Mouse (Mus musculus) heart, postnatal 14 days (tissue): ENCODE data around the gene 1700020D05Rik. TPM values are rescaled to one million over a fixed set of nuclear protein-coding genes. Genes with fewer than 3 reads are reported as not detected.

ENCODE experiments used
- DNase-seq, 2 experiments: peaks; one replicate each; pipeline ENCODE4 v3.0.0; 2021 to 2022
- intact Hi-C: fragments of 180-260 bp; cut with DNase I; formaldehyde crosslinking; loops from one replicate; pipeline ENCODE4 v1.15.1; 2025
- long read RNA-seq, 2 experiments: library from polyadenylated mRNA; stranded (forward); transcript quantifications; one replicate each; pipeline ENCODE4 v2.0.0; 2021
- total RNA-seq, 2 experiments: library from RNA; stranded (reverse); gene quantifications; 2 replicates each; pipeline ENCODE4 v1.2.3; 2021

Gene 1700020D05Rik
- total RNA-seq, result 1 to 10 TPM in 1 of 2 experiments, under 1 TPM in 1; 0.93 to 1.2 TPM
- long read RNA-seq, experiment 1, result 0 reads
- long read RNA-seq, experiment 2, result 0 reads

DNA sequence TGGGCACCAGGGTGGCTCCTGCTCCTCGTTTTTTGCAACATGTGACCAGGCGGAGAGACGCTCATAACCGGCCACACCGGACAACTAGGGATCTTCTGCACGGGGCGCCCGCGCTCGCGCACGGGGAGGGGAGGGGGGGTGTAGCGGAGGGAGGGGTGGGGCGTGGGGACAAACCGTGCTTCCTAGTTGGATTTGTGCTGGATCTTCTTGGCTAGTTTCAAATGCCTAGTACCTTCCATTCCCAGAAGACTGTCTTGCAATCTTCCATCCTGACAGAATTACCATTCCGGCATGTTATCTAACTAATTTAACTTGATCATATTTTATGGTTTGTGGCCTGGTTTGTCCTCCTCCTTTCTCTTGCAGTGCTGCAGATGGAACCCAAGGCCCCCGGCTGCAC is at the start of gene 1700020D05Rik:
Gene 1700020D05Rik, minus strand, starts transcription at position 101 of the 400 bp plus-strand sequence.
- no peak for DNase-seq
- intact Hi-C loops, result no loop called here

DNA sequence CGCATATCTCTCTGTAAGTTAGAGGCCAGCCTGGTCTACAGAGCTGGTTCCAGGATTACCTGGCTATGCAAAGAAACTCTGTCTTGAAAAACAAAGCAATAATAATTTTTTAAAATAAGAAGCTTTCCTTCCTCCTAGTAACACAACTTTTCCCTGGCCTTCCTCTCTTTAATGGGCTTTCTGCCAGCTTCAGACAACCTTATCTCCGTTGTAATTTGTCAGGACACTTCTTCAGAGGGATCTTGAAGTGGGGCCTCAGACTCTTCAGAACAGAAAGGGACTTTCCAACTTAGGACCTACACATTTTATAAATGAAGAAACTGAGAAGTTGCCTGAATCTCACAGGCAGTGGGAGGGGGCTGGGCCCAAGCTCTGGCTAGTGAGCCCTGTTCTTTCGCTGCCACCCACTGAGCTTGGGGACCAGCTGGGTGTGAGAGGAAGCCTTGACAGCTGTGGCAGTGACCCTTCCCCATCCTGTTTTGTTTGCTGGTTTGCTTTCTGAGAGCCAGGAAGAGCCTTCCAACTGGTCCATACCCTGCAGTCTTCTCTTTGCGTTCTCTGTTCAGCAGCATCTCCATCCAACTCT is 44.0 kb upstream of the 1700020D05Rik start:
- DNase-seq, result no peak
- intact Hi-C loops, result no loop called here

DNA sequence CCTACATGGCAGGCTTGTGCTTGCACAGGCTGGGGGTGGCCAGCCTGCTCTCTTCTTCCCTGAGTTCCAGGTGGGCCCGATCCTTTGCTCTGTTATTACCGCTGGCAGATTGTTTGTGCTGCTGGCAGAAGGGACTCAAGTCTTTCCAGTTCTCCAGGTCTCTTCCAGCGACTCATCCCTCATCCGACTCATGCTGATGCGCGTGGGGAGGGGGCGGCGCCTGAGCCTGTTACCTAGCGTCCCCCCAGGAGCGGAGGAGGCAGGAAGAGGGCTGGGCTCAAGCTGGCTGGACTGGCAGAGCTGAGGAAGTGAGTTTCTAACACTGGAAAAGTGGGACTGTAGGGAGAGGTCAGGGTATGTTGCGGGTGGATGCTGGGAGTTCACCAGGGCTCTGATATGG is 40.4 kb upstream of the 1700020D05Rik start:
- no peak for DNase-seq
- intact Hi-C loops, result no loop called here

DNA sequence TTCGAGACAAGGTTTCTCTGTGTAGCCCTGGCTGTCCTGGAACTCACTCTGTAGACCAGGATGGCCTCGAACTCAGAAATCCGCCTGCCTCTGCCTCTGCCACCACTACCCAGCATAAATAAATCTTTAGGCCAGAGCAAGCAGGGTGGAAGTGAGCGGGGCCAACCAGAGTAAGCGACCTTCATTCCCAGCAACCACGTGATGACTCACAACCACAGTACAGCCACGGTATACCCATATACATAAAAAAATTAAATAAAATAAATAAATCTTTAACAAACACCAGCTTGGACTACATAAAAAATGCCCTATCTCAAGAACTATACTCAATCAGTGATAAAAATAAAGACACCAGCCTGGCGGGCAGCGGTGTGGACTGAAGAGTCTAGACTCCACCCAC is 39.8 kb upstream of the 1700020D05Rik start:
- DNase-seq, result no peak
- intact Hi-C loops, result no loop called here

DNA sequence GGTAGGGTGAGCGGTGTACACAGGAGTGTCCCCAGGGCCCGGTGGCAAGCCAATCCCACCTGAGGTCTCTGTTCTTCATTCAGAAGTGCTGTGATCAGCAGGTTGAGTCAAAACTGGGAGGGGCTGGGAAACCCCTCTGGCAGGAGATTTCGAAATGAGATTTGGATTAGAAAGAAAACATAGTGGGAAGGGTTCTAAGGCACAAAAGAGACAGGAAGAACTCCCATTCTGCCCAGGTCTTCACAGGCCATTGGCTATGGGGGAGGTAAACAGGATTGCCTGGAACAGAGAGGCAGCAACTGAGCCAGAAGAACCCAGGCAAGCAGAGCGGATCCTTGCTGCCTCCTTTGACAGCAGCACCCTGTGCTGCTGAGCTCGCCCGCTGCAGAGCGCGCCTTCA is 35.2 kb upstream of the 1700020D05Rik start:
- DNase-seq, result no peak
- intact Hi-C loops, result no loop called here

DNA sequence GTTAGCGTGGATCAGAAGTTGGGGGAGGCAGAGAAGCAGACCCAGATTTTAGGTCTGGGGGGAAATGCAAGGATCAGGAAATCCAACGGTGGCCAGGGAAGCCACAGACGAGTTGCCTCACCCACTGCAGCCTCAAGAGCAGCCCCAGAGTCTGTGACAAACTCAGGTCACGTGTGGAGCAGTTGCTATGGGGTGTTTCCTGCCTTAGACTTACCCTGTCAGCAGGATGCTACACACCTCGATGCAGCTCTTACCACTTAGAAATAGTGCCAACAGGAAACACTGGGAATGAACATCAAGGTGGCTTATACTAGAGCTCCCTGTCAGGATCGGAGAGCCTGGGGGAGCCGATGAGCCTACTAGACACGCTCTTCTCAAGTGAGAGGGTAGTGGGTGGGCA is 28.9 kb upstream of the 1700020D05Rik start:
- no peak for DNase-seq
- intact Hi-C loops, result no loop called here

DNA sequence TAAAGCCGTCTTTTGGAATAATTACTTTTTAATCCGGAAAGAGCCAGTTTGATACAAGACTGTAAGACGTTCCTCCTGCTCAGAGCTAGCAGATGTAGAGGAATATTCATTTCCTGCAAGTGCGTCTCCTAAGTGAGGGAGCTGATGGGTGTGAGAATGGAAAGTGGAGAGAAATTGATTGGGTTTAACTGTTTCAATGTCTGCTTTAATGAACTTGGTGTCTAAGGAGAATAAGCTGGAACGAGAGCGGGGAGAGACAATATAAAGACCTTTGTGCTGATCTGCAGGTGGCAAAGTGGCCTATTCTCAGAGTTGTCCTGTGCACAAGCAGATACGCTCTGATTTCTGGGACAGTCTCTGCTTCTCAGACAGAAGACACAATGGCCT is 26.5 kb upstream of the 1700020D05Rik start:
- intact Hi-C loops, result no loop called here
- DNase-seq, result no peak

DNA sequence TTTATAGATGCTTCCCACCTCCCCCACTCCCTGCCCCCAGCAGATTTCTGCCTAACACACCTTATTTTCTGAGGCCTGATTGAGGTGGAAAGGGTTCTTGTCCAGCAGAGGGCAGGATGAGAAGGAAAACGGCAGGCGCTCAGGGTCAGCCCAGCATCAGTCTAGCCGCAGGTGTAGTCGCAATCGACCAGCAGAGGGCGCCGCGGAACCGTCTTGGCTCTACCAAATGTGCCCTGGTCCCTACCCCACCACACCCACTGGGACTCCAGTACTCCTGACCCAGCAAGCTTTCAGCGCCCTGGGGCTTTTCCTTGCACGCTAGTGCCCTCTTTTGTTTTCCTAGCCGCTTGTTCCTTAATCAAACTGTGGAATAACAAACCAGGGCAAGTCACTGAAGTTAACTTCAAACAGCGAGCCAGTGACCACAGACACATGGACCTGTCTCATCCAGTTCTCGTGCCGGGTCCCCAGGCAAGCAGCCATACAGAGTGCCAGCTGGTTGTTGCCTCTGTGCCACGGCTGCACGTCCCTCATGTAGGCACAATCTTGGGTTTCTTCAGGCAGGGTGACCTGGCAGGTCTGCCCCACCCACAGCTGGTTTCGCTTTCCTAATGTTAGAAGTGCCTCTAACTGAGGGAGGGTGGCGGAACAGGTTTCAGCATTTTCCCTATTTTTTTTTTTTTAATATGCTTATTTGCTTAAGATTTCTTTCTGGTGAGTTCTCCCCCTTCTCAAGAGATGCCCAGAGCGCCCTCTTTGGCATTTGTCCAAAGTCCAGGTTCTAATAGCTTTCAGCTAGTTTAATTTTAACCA is 25.9 kb upstream of the 1700020D05Rik start:
- peak; percentile 97 to 99 for DNase-seq
- intact Hi-C loops, result loop anchor here (1.0 to 10.0 kb wide), 3 partner anchors 39 to 355 kb away; partner anchors contain the start of gene Ap5b1

DNA sequence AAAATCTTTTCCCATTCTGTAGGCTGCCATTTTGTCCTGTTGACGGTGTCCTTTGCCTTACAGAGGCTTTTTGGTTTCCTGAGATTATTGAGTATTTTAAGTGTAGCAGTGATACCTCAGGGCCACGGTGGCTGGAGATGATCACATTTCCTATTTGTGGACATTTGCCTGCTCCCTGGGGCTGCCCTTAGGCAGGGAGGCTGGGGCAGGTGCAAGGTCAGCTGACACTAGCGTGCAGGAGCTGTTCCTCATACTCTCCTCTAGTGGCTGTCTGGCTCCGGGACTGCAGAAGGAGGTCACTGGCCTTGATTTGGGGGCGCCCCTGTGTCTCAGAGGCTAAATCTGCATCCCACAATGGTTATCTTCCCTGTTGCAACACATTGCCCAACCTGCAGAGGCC is 21.6 kb upstream of the 1700020D05Rik start:
- DNase-seq, result no peak
- intact Hi-C loops, result loop anchor here (10.0 kb wide), 1 partner anchor 360 kb away; no protein-coding TSS in a partner anchor

DNA sequence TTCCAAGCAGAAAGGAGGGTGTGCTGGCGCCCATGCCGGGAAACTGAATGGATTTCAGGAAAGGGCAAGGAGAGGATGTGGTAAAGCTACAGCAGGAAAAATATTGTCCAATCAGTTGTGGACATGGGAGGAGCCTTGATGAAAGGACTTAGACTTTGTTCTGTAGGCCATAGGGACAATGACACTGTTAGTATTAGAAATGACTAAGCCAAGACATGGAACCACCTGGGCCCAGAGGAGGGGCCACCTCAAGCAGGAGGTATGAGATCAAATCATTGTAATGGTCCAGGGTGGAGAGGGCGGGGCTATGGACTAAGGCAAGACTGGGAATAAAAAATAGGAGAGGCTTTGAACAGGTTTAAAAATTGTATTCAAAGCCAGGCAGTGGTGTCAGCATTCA is 15.1 kb upstream of the 1700020D05Rik start:
- DNase-seq, result no peak
- intact Hi-C loops, result no loop called here

DNA sequence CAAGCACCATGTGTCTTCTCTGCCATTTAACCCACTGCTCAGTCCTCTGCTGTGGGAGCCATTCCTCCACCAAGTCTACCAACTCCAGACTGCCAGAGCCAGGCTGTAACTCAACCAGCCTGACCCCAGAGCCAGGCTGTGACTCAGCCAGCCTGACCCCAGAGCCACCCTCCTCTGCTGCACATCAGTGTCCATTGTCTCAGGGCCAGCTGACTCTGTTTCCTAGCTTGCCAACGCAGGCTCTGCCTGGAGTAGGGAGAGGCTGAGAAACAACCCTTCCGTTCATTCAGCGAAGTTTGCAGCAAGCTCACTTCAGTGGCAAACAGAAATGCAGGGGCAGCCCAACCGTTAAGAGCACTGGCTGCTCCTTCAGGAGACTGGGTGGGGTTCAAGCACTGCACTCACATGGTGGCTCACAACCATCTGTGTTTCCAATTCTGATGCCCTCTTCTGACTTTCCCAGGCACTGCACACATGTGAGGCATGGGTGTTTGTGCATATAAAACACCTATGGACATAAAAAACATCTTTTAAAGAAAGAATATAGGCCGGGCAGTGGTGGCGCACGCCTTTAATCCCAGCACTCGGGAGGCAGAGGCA is 13.4 kb upstream of the 1700020D05Rik start:
- DNase-seq, result no peak
- intact Hi-C loops, result no loop called here

DNA sequence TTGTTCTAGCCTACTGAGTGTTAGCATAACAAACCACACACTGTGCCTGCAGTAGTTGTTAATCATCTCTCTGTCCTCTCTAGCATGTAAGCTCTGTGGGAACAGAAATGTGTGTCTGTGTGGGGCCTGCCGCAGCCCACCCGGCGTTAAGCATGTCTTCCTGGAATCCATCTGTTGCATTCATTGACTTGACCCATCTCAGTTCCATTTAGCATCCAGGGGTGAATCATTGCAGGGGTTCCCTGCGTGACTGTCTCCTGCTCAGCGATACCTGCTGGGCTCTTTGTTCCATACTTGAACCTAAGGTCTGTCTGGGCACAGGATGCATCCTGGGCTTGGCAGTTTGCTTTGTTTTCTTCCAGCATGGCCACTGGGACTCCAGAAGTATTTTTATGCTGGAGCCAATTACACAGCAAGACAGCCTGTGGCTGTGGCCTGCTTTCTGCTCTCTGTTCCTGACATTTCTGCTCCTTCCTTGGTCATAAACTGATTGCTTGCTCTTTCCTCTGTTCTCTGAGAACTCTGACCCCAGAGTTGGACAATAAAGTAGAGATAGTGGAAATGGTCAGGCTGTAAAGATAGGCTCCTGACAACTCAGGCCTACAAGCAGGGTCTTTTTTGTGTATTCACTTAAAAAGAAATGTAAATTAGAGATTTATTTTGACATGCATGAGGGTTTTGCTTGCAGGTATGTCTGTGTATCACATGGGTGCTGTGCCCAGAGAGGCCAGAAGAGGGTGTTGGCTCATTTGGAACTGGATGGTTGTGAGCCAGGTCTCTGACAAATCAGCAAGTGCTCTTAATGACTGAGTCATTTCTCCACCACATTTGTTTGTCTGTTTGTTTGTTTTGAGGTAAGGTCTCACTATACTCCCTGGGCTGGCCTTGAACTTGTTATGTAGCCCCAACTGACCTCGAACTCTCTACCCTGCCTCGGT is 12.5 kb upstream of the 1700020D05Rik start:
- no peak for DNase-seq
- intact Hi-C loops, result no loop called here

DNA sequence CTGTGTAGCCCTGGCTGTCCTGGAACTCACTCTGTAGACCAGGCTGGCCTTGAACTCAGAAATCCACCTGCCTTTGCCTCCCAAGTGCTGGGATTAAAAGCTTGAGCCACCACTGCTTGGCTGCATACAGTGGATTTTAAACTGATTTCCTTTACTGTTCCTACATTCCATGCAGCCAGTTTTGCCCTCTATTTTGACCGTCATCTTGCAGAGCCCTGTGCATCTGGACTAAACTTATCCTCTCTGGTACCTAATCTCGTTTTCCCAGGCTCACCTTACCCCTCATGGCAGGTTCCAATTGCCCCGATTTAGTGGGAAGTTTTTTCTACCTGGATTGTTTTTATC is 9.4 kb upstream of the 1700020D05Rik start:
- intact Hi-C loops, result no loop called here

DNA sequence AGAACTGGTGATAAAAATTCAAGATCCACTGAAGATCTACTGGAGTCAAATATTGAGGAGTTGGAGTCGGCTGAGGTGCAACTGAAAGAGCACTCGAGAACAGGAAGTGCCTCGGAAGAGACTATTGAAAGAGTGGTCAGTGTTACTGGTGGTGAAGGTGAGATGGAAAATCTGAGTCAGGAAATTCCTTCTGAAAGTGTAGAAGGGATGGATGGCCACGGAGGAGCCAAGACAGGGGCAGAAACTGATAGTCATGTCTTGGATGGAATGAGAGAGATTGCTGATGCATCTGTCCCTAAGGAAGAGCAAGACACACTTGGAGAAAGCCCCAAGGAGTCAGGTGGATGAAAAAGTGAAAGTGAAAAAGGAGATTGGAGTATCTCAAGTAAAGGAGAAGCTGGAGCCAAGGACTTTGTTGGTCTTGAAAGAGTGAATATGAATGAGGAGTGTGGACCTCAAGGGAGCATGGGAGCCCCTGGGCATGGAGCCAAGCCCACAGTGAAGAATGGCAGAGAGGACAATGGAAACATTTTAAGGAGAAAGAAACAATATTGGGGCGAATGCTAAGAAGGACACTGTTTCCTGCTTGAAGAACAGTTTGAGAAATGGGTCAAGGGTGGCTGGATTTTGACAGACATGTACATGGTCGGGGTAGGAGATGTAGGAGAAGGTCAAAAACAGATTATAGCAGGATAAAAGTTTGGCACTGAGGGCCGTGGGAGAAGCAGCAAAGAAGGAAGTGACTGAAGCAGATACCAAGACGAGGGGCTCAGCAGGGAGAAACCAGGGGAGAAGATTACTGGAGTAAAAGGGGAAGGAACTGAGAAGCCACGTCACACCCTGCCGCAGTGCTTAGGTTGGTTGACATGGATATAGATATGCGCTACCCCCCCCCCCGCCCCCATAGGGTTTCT is 8.8 kb upstream of the 1700020D05Rik start:
- DNase-seq, result peak in 1 of 2 experiments; percentile 16
- intact Hi-C loops, result no loop called here

More for the DNA sequence above, 9.4 kb upstream of the 1700020D05Rik start:
- DNase-seq, result no peak

DNA sequence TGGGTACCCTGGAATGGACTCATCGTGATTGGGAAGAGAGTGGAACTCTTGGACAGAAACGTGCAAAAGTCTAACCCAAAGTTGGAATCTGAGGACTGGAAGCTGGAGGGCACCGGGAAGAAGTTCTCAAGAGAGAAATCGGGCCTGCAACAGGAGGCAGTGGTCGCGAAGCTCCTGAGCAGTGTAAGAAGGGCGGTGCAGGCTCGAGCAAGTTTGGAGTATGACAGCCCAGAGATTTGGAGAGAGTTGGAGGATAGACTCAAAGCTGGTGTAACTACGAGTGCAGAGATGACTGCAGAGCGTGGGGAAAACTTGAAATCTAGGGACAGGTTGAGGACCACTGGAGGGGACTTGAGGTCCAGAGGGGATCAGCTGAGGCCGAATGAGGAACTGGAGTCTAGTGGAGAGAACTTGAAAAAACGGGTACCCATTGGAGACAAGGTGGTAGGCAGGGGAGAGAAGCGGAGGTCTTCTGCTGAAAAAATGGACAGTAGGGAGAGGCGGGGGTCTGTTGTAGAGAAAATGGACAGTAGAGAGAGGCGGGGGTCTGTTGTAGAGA is 7.6 kb upstream of the 1700020D05Rik start:
- intact Hi-C loops, result loop anchor here (2.0 kb wide), 1 partner anchor 18 kb away; no protein-coding TSS in a partner anchor
- DNase-seq, result no peak

DNA sequence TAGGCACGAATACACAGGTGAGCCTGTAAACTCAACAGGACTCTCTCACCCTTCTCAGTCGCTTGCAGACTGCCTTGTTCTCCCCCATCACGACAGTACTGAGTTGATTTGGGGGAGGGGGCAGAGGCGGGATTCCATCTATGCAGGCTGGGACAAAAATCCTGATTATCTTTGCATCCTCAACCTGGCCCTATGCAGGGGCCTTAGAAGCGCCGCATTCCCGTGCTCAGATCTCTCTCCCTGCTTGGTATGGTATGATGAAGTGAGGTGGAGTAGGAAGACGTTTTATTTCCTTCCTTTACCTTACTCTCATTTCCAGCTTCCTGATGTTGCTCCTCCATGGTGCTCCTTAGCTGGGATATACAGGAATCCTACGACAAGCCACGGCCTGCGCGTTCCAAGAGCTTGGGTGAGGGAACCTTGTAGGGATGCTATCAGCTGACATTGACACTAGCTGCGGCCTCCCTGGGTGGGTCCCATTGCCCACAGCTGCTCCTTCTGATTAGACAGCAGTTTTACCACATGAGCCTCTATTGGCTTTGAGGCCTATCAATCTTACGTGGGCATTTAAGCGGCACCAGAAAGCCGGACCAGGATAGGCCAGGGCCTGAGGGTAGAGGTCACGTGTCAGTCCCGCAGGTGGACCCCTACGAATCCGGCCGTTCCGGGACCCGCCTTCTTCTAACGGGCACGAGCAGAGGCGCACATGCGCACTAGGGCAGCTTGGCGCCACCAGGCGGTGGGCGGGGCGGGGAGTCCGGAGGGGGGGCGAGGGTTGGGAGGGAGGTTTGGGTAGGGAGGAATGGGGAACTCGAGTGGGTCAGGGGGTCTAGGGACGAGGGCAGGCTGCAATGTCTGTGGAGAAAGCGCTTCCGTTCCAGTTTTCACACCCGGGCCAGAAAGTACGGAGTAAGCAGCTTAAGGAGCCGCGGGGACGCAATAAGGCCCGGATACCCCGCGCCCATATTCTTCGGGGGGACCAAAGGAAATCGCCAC is 6.7 kb upstream of the 1700020D05Rik start, which contains the start of gene Snx32:
Gene Snx32, minus strand, starts transcription at position 508 of the 996 bp plus-strand sequence.
- peak; percentile 96 for DNase-seq
- intact Hi-C loops, result loop anchor here (2.0 kb wide), 1 partner anchor 18 kb away; no protein-coding TSS in a partner anchor

DNA sequence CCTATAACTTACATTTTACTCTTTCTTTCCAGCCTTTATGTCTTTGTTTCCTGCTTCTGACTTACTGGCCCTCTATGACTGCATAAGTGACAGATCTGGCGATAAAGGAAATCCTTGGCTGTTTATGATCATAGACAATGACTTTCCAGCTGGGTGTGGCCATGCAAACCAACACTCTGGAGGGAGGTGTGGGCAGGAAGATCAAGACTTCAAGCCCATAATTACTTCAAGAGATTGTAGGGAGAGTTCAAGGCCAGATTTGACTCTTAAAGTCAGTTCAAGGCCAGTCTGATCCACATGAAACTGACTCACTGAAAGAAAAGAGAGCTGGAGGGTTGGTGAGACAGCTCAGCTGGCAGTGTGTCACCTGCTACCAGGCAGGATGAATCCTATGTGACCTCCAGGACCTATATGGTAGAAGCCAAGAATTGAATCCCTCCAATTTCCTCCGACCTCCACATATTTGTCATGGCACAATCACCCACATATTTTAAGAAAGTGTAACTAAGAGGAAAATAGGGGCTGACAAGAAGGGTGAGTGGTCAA is 3.2 kb downstream of the 1700020D05Rik start:
- intact Hi-C loops, result no loop called here
- no peak for DNase-seq
